Mouse (Mus musculus) limb, embryonic 12.5 days (tissue): ENCODE results near the gene Sgms1. TPM values are rescaled to one million over a fixed set of nuclear protein-coding genes. Genes with fewer than 3 reads are reported as not detected.
"Not testable (repeated sequence)": the region's sequence is repeated elsewhere in the genome, so short reads cannot be mapped to it uniquely, and the experiment has no call there.

ENCODE experiments used
- ATAC-seq: fragments of 200-750 bp; cut with Nextera tagmentation; 2 replicates; pipeline ENCODE4 v1.8.0; 2017; ENCODE audit warnings: low read depth, moderate TSS enrichment; ENCODE audit not compliant: insufficient number of reproducible peaks, insufficient read depth, low FRiP score, low TSS enrichment
- H3K27ac ChIP-seq: fragments of 300-500 bp; sonication (generic); 2 replicates; pipeline ENCODE4 v1.5.1; 2016; ENCODE audit warnings: mild to moderate bottlenecking, moderate library complexity
- H3K27me3 ChIP-seq: fragments of 300-500 bp; sonication (generic); 2 replicates; pipeline ENCODE4 v1.6.1; 2016; ENCODE audit warnings: mild to moderate bottlenecking, moderate library complexity
- H3K36me3 ChIP-seq: fragments of 300-500 bp; sonication (generic); 2 replicates; pipeline ENCODE4 v1.6.1; 2016; ENCODE audit warnings: mild to moderate bottlenecking, moderate library complexity
- H3K4me1 ChIP-seq: fragments of 300-500 bp; sonication (generic); replicated peaks from 2 replicates; pipeline ENCODE4 v1.6.1; 2016
- H3K4me2 ChIP-seq: fragments of 300-500 bp; sonication (generic); 2 replicates; pipeline ENCODE4 v1.6.1; 2016; ENCODE audit warnings: mild to moderate bottlenecking, moderate library complexity
- H3K4me3 ChIP-seq: fragments of 300-500 bp; sonication (generic); replicated peaks from 2 replicates; pipeline ENCODE4 v1.5.1; 2016; ENCODE audit warnings: mild to moderate bottlenecking
- H3K9ac ChIP-seq: fragments of 300-500 bp; sonication (generic); replicated peaks from 2 replicates; pipeline ENCODE4 v1.6.1; 2016; ENCODE audit warnings: mild to moderate bottlenecking, moderate library complexity
- H3K9me3 ChIP-seq: fragments of 300-500 bp; sonication (generic); 2 replicates; pipeline ENCODE4 v1.6.1; 2016; ENCODE audit warnings: mild to moderate bottlenecking, moderate library complexity
- WGBS: fragments of 180-500 bp; shearing (Covaris S2); methylation state at CpG from one replicate; pipeline ENCODE4 v1.1.7; 2016; 5-methylcytosine and 5-hydroxymethylcytosine counted together
- polyA plus RNA-seq: library from polyadenylated mRNA; unstranded; fragments of >200 nt; fragmentation: Nextera tagmentation; extraction: Ambion mirVana; gene quantifications from 2 replicates; pipeline ENCODE4 v1.2.1, GENCODE M21; 2016

Sgms1 gene
- polyA plus RNA-seq, 1 experiment from 2014 or later: 21.6 TPM

- Histone ChIP-seq H3K9ac (no peak overlapping the region), H3K4me3 (no peak overlapping the region), H3K27ac (peak overlapping the region; percentile 64), H3K4me2 (no peak overlapping the region), H3K27me3 (peaks cover 10% of the 10 kb centered on the region; the same call in 1 of the 2 replicates), H3K9me3 (no peaks in the 10 kb centered on the region), H3K4me1 (peaks cover 59% of the 10 kb centered on the region), H3K36me3 (no peaks in the 10 kb centered on the region)
- WGBS: 16% methylated on average over 3 of the region's 3 CpGs
- ATAC-seq: no peak
Observed at GRCm38 (mm10) chr19:32322429-32323035, 67.0 kb downstream of the Sgms1 start.

GRCm38 (mm10) chr19:32320366-32320666 is 69.2 kb downstream of the Sgms1 start:
- Histone ChIP-seq H3K27me3 (peaks cover 6% of the 10 kb centered on the region), H3K9me3 (no peaks in the 10 kb centered on the region), H3K4me2 (peak overlapping the region; percentile 13; the same call in 1 of the 2 replicates), H3K4me3 (no peak overlapping the region), H3K36me3 (no peaks in the 10 kb centered on the region), H3K4me1 (peaks cover 52% of the 10 kb centered on the region), H3K9ac (no peak overlapping the region), H3K27ac (no peak overlapping the region)
- 22% methylated on average over 4 of the region's 4 CpGs for WGBS
- ATAC-seq: no peak

GRCm38 (mm10) chr19:32319531-32320365 is 69.8 kb downstream of the Sgms1 start:
- Histone ChIP-seq H3K27ac (no peak overlapping the region), H3K4me3 (no peak overlapping the region), H3K27me3 (peaks cover 6% of the 10 kb centered on the region), H3K4me1 (peaks cover 47% of the 10 kb centered on the region), H3K4me2 (peak overlapping the region; percentile 13), H3K9me3 (no peaks in the 10 kb centered on the region), H3K36me3 (no peaks in the 10 kb centered on the region), H3K9ac (no peak overlapping the region)
- WGBS: 18% methylated on average over 12 of the region's 12 CpGs
- peak; percentile 72; the same call in 1 of the 2 replicates for ATAC-seq

- peak; percentile 34; the same call in 1 of the 2 replicates for ATAC-seq
- Histone ChIP-seq H3K4me2 (0 out of 2 replicates have a peak overlapping the region, but pooled peaks have one; percentile 13), H3K9ac (no peak overlapping the region), H3K27me3 (peaks cover 9% of the 10 kb centered on the region), H3K9me3 (no peaks in the 10 kb centered on the region), H3K4me3 (no peak overlapping the region), H3K4me1 (peaks cover 40% of the 10 kb centered on the region), H3K36me3 (no peaks in the 10 kb centered on the region), H3K27ac (no peak overlapping the region)
- WGBS: 20% methylated on average over 1 of the region's 1 CpGs
Observed at GRCm38 (mm10) chr19:32319057-32319456, 70.5 kb downstream of the Sgms1 start.

GRCm38 (mm10) chr19:32317347-32317746 is 72.2 kb downstream of the Sgms1 start:
- not testable (repeated sequence) for ATAC-seq
- WGBS: 90% methylated on average over 1 of the region's 1 CpGs

GRCm38 (mm10) chr19:32313304-32313703 is 76.2 kb downstream of the Sgms1 start:
- H3K27ac ChIP-seq: no peak overlapping the region
- H3K4me1 ChIP-seq: no peaks in the 10 kb centered on the region
- no peak overlapping the region for H3K9ac ChIP-seq
- no peaks in the 10 kb centered on the region for H3K36me3 ChIP-seq
- no peaks in the 10 kb centered on the region for H3K9me3 ChIP-seq
- no peak overlapping the region for H3K4me3 ChIP-seq
- 91% methylated on average over 4 of the region's 4 CpGs for WGBS
- no peak overlapping the region for H3K4me2 ChIP-seq
- peaks cover 6% of the 10 kb centered on the region for H3K27me3 ChIP-seq
- no peak for ATAC-seq

More at GRCm38 (mm10) chr19:32317347-32317746, 72.2 kb downstream of the Sgms1 start:
- H3K9me3 ChIP-seq, H3K4me3 ChIP-seq, H3K36me3 ChIP-seq, H3K4me2 ChIP-seq, H3K9ac ChIP-seq, H3K27ac ChIP-seq, H3K27me3 ChIP-seq: not testable (repeated sequence)
- peaks cover 29% of the 10 kb centered on the region for H3K4me1 ChIP-seq

- H3K27me3 ChIP-seq: peaks cover 6% of the 10 kb centered on the region
- H3K9me3 ChIP-seq: no peaks in the 10 kb centered on the region
- no peak for ATAC-seq
- H3K4me3 ChIP-seq: no peak overlapping the region
- no peaks in the 10 kb centered on the region for H3K4me1 ChIP-seq
- no peak overlapping the region for H3K9ac ChIP-seq
- no peak overlapping the region for H3K27ac ChIP-seq
- 92% methylated on average over 5 of the region's 5 CpGs for WGBS
- no peak overlapping the region for H3K4me2 ChIP-seq
- no peaks in the 10 kb centered on the region for H3K36me3 ChIP-seq
Observed at GRCm38 (mm10) chr19:32311762-32312161, 77.8 kb downstream of the Sgms1 start.

- Histone ChIP-seq H3K27ac (no peak overlapping the region), H3K4me3 (no peak overlapping the region), H3K4me1 (no peaks in the 10 kb centered on the region), H3K9ac (no peak overlapping the region), H3K27me3 (peaks cover 4% of the 10 kb centered on the region), H3K9me3 (no peaks in the 10 kb centered on the region), H3K36me3 (no peaks in the 10 kb centered on the region), H3K4me2 (no peak overlapping the region)
- 98% methylated on average over 3 of the region's 3 CpGs for WGBS
- ATAC-seq: no peak
Observed at GRCm38 (mm10) chr19:32311063-32311462, 78.5 kb downstream of the Sgms1 start.

GRCm38 (mm10) chr19:32310483-32310882 is 79.0 kb downstream of the Sgms1 start:
- Histone ChIP-seq H3K9ac (no peak overlapping the region), H3K4me3 (no peak overlapping the region), H3K9me3 (no peaks in the 10 kb centered on the region), H3K27me3 (peaks cover 4% of the 10 kb centered on the region), H3K4me2 (no peak overlapping the region), H3K36me3 (no peaks in the 10 kb centered on the region), H3K4me1 (no peaks in the 10 kb centered on the region), H3K27ac (no peak overlapping the region)
- ATAC-seq: no peak
- 96% methylated on average over 5 of the region's 5 CpGs for WGBS

GRCm38 (mm10) chr19:32309346-32309745 is 80.2 kb downstream of the Sgms1 start:
- H3K9me3 ChIP-seq: no peaks in the 10 kb centered on the region
- H3K27ac ChIP-seq: no peak overlapping the region
- WGBS: 82% methylated on average over 3 of the region's 3 CpGs
- H3K27me3 ChIP-seq: peaks cover under 1% of the 10 kb centered on the region
- H3K4me3 ChIP-seq: no peak overlapping the region
- H3K36me3 ChIP-seq: no peaks in the 10 kb centered on the region
- no peak overlapping the region for H3K9ac ChIP-seq
- H3K4me2 ChIP-seq: no peak overlapping the region
- H3K4me1 ChIP-seq: no peaks in the 10 kb centered on the region
- ATAC-seq: no peak

- Histone ChIP-seq H3K36me3 (no peaks in the 10 kb centered on the region), H3K9ac (no peak overlapping the region), H3K4me1 (peaks cover 3% of the 10 kb centered on the region; the same call in 1 of the 2 replicates), H3K4me3 (no peak overlapping the region), H3K9me3 (no peaks in the 10 kb centered on the region), H3K4me2 (no peak overlapping the region), H3K27me3 (no peaks in the 10 kb centered on the region; the same call in 1 of the 2 replicates), H3K27ac (no peak overlapping the region)
- no peak for ATAC-seq
- WGBS: 87% methylated on average over 3 of the region's 3 CpGs
Observed at GRCm38 (mm10) chr19:32308311-32308710, 81.2 kb downstream of the Sgms1 start.
